Mouse (Mus musculus) intestine, embryonic 15.5 days (tissue): ENCODE measurements around the gene Xcr1. TPM values are rescaled to one million over a fixed set of nuclear protein-coding genes. Genes with fewer than 3 reads are reported as not detected.

Source experiments
- ATAC-seq: fragments of 200-750 bp; cut with Nextera tagmentation; 2 replicates; pipeline ENCODE4 v1.8.0; 2017; ENCODE audit warnings: moderate TSS enrichment, moderate library complexity
- H3K27ac ChIP-seq: fragments of 300-500 bp; sonication (generic); 2 replicates; pipeline ENCODE4 v1.5.1; 2015; ENCODE audit warnings: mild to moderate bottlenecking, inconsistent platforms
- H3K27me3 ChIP-seq: fragments of 300-500 bp; sonication (generic); replicated peaks from 2 replicates; pipeline ENCODE4 v1.6.1; 2015; ENCODE audit warnings: inconsistent platforms
- H3K36me3 ChIP-seq: fragments of 300-500 bp; sonication (generic); 2 replicates; pipeline ENCODE4 v1.6.1; 2015; ENCODE audit warnings: inconsistent platforms
- H3K4me1 ChIP-seq: fragments of 300-500 bp; sonication (generic); replicated peaks from 2 replicates; pipeline ENCODE4 v1.6.1; 2015; ENCODE audit warnings: inconsistent platforms
- H3K4me2 ChIP-seq: fragments of 300-500 bp; sonication (generic); replicated peaks from 2 replicates; pipeline ENCODE4 v1.6.1; 2015; ENCODE audit warnings: mild to moderate bottlenecking, inconsistent platforms
- H3K4me3 ChIP-seq: fragments of 300-500 bp; sonication (generic); replicated peaks from 2 replicates; pipeline ENCODE4 v1.5.1; 2015; ENCODE audit warnings: inconsistent platforms
- H3K9ac ChIP-seq: fragments of 300-500 bp; sonication (generic); 2 replicates; pipeline ENCODE4 v1.6.1; 2015; ENCODE audit warnings: inconsistent platforms
- H3K9me3 ChIP-seq: fragments of 300-500 bp; sonication (generic); 2 replicates; pipeline ENCODE4 v1.6.1; 2016; ENCODE audit warnings: inconsistent platforms
- WGBS: fragments of 180-500 bp; shearing (Covaris S2); methylation state at CpG from one replicate; pipeline ENCODE4 v1.1.7; 2015; 5-methylcytosine and 5-hydroxymethylcytosine counted together
- polyA plus RNA-seq: library from polyadenylated mRNA; unstranded; fragments of >200 nt; fragmentation: Nextera tagmentation; extraction: Ambion mirVana; gene quantifications from 2 replicates; pipeline ENCODE4 v1.2.1, GENCODE M21; 2015

The Xcr1 gene
- polyA plus RNA-seq, result not detected in 2 replicates

DNA sequence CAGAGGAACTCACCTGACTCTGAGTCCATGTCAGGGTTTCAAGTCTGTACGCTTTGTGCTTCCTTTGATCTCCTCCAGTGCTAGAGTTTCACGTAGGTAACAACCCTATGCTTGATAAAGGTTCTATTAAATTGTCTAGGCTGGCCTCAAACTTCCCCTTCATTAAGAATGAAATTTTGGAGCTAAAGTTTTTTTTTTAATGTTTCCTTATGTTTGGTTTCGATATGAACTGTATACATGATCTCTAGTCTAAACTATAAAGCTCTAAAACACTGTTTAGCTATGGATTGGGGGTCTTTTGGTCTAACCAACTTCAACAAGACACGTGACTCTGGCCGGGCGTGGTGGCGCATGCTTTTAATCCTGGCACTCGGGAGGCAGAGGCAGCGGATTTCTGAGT is at the start of gene Xcr1:
Gene Xcr1, minus strand, starts transcription at position 101 of the 400 bp plus-strand sequence.
- ATAC-seq, result no peak
- Histone ChIP-seq H3K4me3 (no peak within 1 kb of the TSS), H3K36me3 (no peaks in the 10 kb centered on the region), H3K4me2 (no peak within 1 kb of the TSS), H3K9me3 (no peaks in the 10 kb centered on the region), H3K27me3 (no peaks in the 10 kb centered on the region), H3K9ac (no peak within 1 kb of the TSS), H3K27ac (no peak within 1 kb of the TSS), H3K4me1 (no peaks in the 10 kb centered on the region)
- 81% methylated on average over 9 of the region's 9 CpGs for WGBS

DNA sequence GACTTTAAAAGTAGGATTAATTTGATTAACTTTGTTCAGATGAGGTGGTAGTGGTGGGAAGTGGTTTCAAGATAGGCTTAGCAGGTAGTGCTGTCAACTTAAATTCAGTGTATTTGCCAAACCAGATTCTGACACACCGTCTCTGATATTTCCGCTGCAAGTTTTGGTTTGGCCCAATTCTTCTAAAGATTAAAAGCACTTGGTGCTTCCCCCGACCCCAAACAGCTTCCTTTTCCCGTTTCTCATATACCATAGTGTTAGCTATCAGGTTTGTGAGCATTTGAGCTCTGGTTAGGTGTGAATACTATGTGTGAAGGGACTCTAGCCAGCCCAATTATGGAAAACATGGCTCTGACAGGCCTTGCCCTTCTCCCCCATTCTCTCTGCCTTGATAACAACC is 10.2 kb upstream of the Xcr1 start:
- H3K4me1 ChIP-seq, result no peaks in the 10 kb centered on the region
- H3K9me3 ChIP-seq, result no peaks in the 10 kb centered on the region
- no peak overlapping the region for H3K4me2 ChIP-seq
- whole genome bisulfite sequencing, result 60% methylated on average over 4 of the region's 4 CpGs
- H3K27ac ChIP-seq, result no peak overlapping the region
- ATAC-seq, result no peak
- H3K9ac ChIP-seq, result no peak overlapping the region
- no peaks in the 10 kb centered on the region for H3K36me3 ChIP-seq
- no peak overlapping the region for H3K4me3 ChIP-seq
- no peaks in the 10 kb centered on the region for H3K27me3 ChIP-seq

DNA sequence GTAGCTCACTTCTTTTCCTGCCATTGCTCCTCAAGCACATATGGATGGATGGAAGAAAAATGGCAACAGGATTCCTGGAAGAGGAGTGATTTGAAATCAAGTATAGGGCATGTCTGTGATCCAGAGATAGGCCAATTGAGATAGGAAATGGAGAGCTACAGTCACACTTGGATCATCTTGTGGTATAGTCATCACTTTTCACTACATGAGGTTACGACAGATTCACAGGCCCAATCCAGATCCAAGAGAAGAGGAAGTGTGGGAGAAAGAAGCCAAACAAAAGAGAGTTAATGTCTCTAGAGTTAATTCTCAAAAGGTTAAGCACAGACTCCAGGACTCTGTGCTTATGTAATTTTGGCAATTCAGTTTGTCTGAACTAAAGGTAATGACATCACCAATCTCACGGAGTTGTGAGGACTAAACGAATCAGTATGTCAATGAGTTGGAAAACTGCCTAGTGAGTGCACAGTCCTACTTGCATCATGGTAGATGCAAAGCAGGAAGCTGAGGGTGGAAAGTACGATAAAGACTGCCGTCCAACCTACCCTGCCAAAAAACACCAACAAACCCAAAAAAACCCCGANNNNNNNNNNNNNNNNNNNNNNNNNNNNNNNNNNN is 7.4 kb upstream of the Xcr1 start:
- H3K27me3 ChIP-seq, result no peaks in the 10 kb centered on the region
- no peaks in the 10 kb centered on the region for H3K4me1 ChIP-seq
- no peaks in the 10 kb centered on the region for H3K9me3 ChIP-seq
- no peak overlapping the region for H3K9ac ChIP-seq
- no peaks in the 10 kb centered on the region for H3K36me3 ChIP-seq
- 49% methylated on average over 5 of the region's 6 CpGs for WGBS
- no peak overlapping the region for H3K27ac ChIP-seq
- H3K4me3 ChIP-seq, result no peak overlapping the region
- ATAC-seq, result no peak
- no peak overlapping the region for H3K4me2 ChIP-seq

GRCm38 (mm10) chr9:123863641-123864040 is 1.8 kb upstream of the Xcr1 start:
- Histone ChIP-seq H3K4me2 (no peak overlapping the region), H3K9me3 (no peaks in the 10 kb centered on the region), H3K36me3 (no peaks in the 10 kb centered on the region), H3K9ac (no peak overlapping the region), H3K27me3 (no peaks in the 10 kb centered on the region), H3K4me3 (no peak overlapping the region), H3K27ac (no peak overlapping the region), H3K4me1 (no peaks in the 10 kb centered on the region)
- 90% methylated on average over 1 of the region's 1 CpGs for WGBS
- ATAC-seq, result no peak

GRCm38 (mm10) chr9:123862895-123863616 is 1.2 kb upstream of the Xcr1 start:
- 89% methylated on average over 1 of the region's 1 CpGs for WGBS
- Histone ChIP-seq H3K27me3 (no peaks in the 10 kb centered on the region), H3K4me3 (no peak overlapping the region), H3K27ac (no peak overlapping the region), H3K36me3 (no peaks in the 10 kb centered on the region), H3K4me2 (no peak overlapping the region), H3K4me1 (no peaks in the 10 kb centered on the region), H3K9me3 (no peaks in the 10 kb centered on the region), H3K9ac (no peak overlapping the region)
- no peak for ATAC-seq

DNA sequence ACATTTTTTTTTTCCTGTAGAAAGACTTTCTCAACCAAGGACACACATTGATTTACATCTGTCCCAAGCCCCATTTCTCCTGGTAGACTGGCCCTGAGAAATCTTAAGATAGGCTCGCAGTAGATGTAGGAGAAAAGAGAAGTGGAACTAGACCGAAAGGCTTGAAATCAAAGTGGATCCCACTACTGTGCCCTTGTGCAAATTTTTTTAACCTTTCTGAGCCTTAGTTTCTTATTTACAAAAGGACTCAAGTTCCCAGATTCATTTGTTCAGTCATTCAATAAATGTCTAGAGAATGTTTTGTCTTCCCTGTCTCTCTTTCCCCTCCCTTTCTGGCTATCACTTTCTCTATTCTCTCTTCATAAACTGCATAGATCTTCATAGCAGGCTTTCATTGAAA is 5.0 kb downstream of the Xcr1 start:
- H3K27ac ChIP-seq, result no peak overlapping the region
- H3K4me3 ChIP-seq, result no peak overlapping the region
- no peaks in the 10 kb centered on the region for H3K9me3 ChIP-seq
- 0 out of 2 replicates have a peak, but pooled peaks cover 2% of the 10 kb centered on the region for H3K4me1 ChIP-seq
- no peaks in the 10 kb centered on the region for H3K27me3 ChIP-seq
- no peak for ATAC-seq
- H3K36me3 ChIP-seq, result no peaks in the 10 kb centered on the region
- no peak overlapping the region for H3K9ac ChIP-seq
- WGBS, result 82% methylated on average over 2 of the region's 2 CpGs
- H3K4me2 ChIP-seq, result no peak overlapping the region

DNA sequence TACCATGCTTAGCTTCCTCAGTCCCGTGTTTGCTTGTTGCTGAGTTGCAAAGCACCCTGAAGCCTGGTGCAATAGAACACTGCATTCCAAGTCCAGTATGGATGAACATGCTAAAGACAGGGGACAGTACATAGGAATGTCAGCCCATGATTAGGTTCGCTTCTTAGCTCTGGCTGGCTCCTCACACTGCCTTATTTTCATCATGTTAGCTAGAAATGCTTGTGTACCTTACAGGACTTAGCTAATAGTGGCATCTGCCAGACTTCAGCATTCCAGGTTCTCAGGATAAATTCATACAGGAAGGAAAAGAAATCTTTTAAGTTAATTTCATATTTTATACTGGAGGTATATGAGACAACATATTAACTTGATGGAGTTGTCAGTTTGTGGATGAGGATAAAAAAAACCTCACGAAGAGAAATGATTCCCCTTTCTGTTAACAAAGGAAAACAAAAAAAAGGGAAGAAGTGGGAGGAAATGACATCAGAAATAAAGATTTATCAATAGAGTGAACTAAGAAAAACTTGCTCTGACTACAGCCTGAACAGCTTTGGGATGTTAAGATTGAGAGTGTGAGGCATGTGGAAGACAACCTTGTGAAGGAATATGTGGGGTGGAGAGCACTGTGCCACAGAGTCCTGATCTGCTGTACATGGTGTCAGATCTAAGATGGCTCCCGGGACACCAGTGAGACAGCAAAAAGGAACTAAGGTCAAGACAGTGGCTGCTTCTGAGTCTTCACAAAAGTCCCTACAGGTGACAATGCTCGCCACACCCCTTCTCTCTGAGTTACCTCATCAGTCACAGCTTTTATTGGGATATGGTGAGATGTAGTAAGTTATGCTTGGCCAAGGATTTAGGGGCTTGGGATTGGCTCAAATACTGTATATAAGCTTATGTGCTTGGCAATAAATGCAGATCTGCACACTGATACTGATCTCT is 9.1 kb downstream of the Xcr1 start:
- Histone ChIP-seq H3K4me3 (peak overlapping the region; percentile 28), H3K9ac (peak overlapping the region; percentile 36), H3K27me3 (no peaks in the 10 kb centered on the region), H3K9me3 (no peaks in the 10 kb centered on the region), H3K4me2 (peak overlapping the region; percentile 52), H3K27ac (no peak overlapping the region), H3K36me3 (no peaks in the 10 kb centered on the region), H3K4me1 (0 out of 2 replicates have a peak, but pooled peaks cover 4% of the 10 kb centered on the region)
- peak; percentile 32 for ATAC-seq
- WGBS, result 66% methylated on average over 5 of the region's 5 CpGs

- Histone ChIP-seq H3K4me3 (peak within 1 kb of the TSS; percentile 80), H3K4me1 (0 out of 2 replicates have a peak, but pooled peaks cover 4% of the 10 kb centered on the region), H3K4me2 (peak within 1 kb of the TSS; percentile 73), H3K9ac (peak within 1 kb of the TSS; percentile 83), H3K9me3 (no peaks in the 10 kb centered on the region), H3K27me3 (no peaks in the 10 kb centered on the region), H3K36me3 (no peaks in the 10 kb centered on the region), H3K27ac (peak within 1 kb of the TSS; percentile 95)
- under 1% methylated on average over 47 of the region's 47 CpGs for WGBS
- ATAC-seq, result peak; percentile 97
These were observed 9.9 kb downstream of the Xcr1 start, which contains the start of gene Fyco1 for GRCm38 (mm10) chr9:123851713-123852448. Fyco1 (minus strand) TSS chr9:123851899.

DNA sequence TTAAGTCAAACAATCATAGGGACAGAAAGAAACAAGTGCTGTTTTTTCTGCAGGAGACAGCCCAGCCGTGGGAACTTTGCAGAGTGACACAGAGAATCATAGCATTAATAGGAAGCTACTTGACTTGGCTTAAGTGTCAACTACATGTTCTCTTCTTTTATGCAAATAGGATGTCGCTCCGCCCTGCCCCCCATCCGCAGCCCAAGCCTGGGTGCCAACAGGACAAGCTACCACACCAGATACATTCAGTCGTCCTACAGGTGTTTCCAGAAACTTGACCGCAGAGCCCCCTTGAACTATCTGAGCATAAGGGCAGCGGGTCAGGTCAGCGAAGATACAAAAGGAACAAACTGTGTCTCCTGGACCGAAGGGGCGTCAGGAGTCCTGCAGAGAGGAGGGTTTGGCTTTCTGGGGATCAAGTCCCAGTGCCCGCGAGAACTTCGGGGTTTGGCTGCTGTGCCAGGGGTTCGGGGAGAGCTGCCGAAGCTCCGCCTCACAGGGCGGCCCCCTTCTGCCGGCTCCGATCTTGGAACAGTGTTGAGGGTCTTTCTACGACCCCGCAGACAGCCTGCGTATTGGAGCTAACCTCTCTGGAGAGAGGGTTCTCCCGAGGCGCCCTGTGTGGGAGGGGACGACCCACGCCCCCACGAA is 10.6 kb downstream of the Xcr1 start:
- Histone ChIP-seq H3K36me3 (no peaks in the 10 kb centered on the region), H3K9ac (peak overlapping the region; percentile 83), H3K4me1 (0 out of 2 replicates have a peak, but pooled peaks cover 4% of the 10 kb centered on the region), H3K27ac (peak overlapping the region; percentile 95), H3K9me3 (no peaks in the 10 kb centered on the region), H3K27me3 (no peaks in the 10 kb centered on the region), H3K4me2 (peak overlapping the region; percentile 73), H3K4me3 (peak overlapping the region; percentile 80)
- 0% methylated on average over 27 of the region's 27 CpGs for WGBS
- ATAC-seq, result peak; percentile 79

- Histone ChIP-seq H3K4me1 (0 out of 2 replicates have a peak, but pooled peaks cover 4% of the 10 kb centered on the region), H3K4me2 (peak overlapping the region; percentile 73), H3K27ac (peak overlapping the region; percentile 95; the same call in 1 of the 2 replicates), H3K9ac (peak overlapping the region; percentile 83), H3K27me3 (no peaks in the 10 kb centered on the region), H3K36me3 (no peaks in the 10 kb centered on the region), H3K4me3 (peak overlapping the region; percentile 80), H3K9me3 (no peaks in the 10 kb centered on the region)
- WGBS, result 1% methylated on average over 2 of the region's 2 CpGs
- no peak; the same call in 1 of the 2 replicates for ATAC-seq
These were observed 11.1 kb downstream of the Xcr1 start for GRCm38 (mm10) chr9:123850705-123851061.

DNA sequence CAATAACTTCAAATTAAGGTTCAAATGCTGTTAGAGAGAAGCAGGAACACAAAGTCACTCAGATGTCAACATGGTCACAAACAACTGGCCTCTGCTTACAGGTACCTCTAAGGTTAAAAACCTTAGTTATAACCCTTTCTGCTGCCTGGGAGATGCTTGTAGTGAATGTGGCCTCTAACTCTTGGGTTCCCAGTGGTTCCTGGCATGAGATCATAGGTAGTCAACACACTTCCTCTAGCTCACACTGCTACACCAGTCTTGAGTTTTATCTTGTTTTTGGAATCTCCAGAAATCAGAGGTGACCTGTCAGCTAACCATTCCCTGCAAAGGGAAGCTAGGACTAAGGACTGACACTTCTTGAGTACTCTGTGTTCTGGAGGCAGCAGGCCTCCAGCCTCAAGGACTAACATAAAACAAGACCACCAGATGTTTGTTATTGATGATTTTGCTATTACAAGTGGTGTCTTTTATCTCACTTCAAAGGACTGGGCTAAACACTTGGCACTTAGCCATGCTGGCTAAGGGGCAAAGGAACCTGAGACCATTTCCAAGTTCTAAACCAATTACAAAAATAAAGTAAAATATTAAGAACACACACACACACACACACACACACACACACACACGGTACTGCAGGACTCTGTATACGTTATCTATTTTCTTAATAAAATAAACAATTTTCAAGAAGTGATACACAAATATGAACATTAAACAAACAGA is 11.7 kb downstream of the Xcr1 start:
- Histone ChIP-seq H3K4me3 (no peak overlapping the region), H3K27ac (no peak overlapping the region), H3K36me3 (no peaks in the 10 kb centered on the region), H3K4me1 (0 out of 2 replicates have a peak, but pooled peaks cover 4% of the 10 kb centered on the region), H3K9me3 (no peaks in the 10 kb centered on the region), H3K4me2 (peak overlapping the region; percentile 73; the same call in 1 of the 2 replicates), H3K27me3 (no peaks in the 10 kb centered on the region), H3K9ac (no peak overlapping the region)
- no peak for ATAC-seq
- WGBS, result 42% methylated on average over 2 of the region's 2 CpGs
